Mouse (Mus musculus) MEL (cell line): ENCODE measurements around the gene Rbm14. TPM values are rescaled to one million over a fixed set of nuclear protein-coding genes. Genes with fewer than 3 reads are reported as not detected.

Source experiments
- DNase-seq: peaks from one replicate; pipeline ENCODE4 v3.0.0; 2011; ENCODE audit warnings: low read depth, low spot score
- H3K27ac ChIP-seq: 2 replicates; pipeline ENCODE4 v1.5.1; 2012; ENCODE audit warnings: low read depth, mild to moderate bottlenecking, control low read depth, low read length, moderate library complexity; ENCODE audit not compliant: control insufficient read depth
- H3K27me3 ChIP-seq, 2 experiments: fragments of 150-350 bp in 1 of 2; sonication (generic) in 1 of 2; 2 replicates each; pipeline ENCODE4 v1.6.1; 2012; ENCODE audit warnings: low read length in 2 of 2, mild to moderate bottlenecking in 2 of 2, improper control_type of control experiment in 1 of 2, moderate library complexity in 1 of 2; ENCODE audit not compliant: insufficient read depth in 2 of 2, control insufficient read depth in 1 of 2
- H3K36me3 ChIP-seq, 2 experiments: 2 replicates each; pipeline ENCODE4 v1.6.1; 2012 to 2014; ENCODE audit warnings: low read length in 2 of 2, improper control_type of control experiment in 1 of 2, inconsistent platforms in 1 of 2, mild to moderate bottlenecking in 1 of 2; ENCODE audit not compliant: insufficient read depth in 2 of 2, control insufficient read depth in 1 of 2
- H3K4me1 ChIP-seq, 2 experiments: fragments of 150-350 bp in 1 of 2; sonication (generic) in 1 of 2; 2 replicates each; pipeline ENCODE4 v1.6.1; 2012; ENCODE audit warnings: low read length in 2 of 2, improper control_type of control experiment in 1 of 2, mild to moderate bottlenecking in 1 of 2; ENCODE audit not compliant: insufficient read depth in 2 of 2, control insufficient read depth in 1 of 2
- H3K4me3 ChIP-seq, 2 experiments: fragments of 150-350 bp in 1 of 2; sonication (generic) in 1 of 2; 2 replicates each; pipeline ENCODE4 v1.5.1; 2012; ENCODE audit warnings: low read depth in 2 of 2, low read length in 2 of 2, mild to moderate bottlenecking in 2 of 2, moderate library complexity in 2 of 2, control low read depth in 1 of 2, improper control_type of control experiment in 1 of 2; ENCODE audit not compliant: control insufficient read depth in 1 of 2, insufficient read depth in 1 of 2
- H3K79me2 ChIP-seq: 2 replicates; pipeline ENCODE4 v1.6.1; 2012; ENCODE audit warnings: mild to moderate bottlenecking, low read length, moderate library complexity; ENCODE audit not compliant: control insufficient read depth, poor library complexity, insufficient read depth
- H3K9ac ChIP-seq: 2 replicates; pipeline ENCODE4 v1.6.1; 2012; ENCODE audit warnings: low read depth, mild to moderate bottlenecking, control low read depth, low read length, moderate library complexity; ENCODE audit not compliant: control insufficient read depth, poor library complexity, severe bottlenecking
- H3K9me3 ChIP-seq: fragments of 150-350 bp; sonication (generic); replicated peaks from 2 replicates; pipeline ENCODE4 v1.6.1; 2012; ENCODE audit warnings: mild to moderate bottlenecking, low read length, improper control_type of control experiment, moderate library complexity; ENCODE audit not compliant: insufficient read depth
- BHLHE40 ChIP-seq: IDR thresholded peaks from 2 replicates; pipeline ENCODE4 v1.6.1; 2012; ENCODE audit warnings: low read depth, mild to moderate bottlenecking, inconsistent platforms, low read length, improper control_type of control experiment, borderline replicate concordance
- CHD1 ChIP-seq: IDR thresholded peaks from 2 replicates; pipeline ENCODE4 v1.6.1; 2012; ENCODE audit warnings: low read depth, mild to moderate bottlenecking, inconsistent platforms, low read length, improper control_type of control experiment
- CHD2 ChIP-seq: IDR thresholded peaks from 2 replicates; pipeline ENCODE4 v1.6.1; 2011; ENCODE audit warnings: low read length, improper control_type of control experiment
- CTCF ChIP-seq, 3 experiments: IDR thresholded peaks in 2 of 3; conservative IDR thresholded peaks in 1 of 3; 2 replicates each; pipeline ENCODE4 v1.5.1; 2011 to 2012; ENCODE audit warnings: low read length in 3 of 3, low read depth in 2 of 3, mild to moderate bottlenecking in 2 of 3, improper control_type of control experiment in 1 of 3, inconsistent platforms in 1 of 3, mixed read lengths in 1 of 3, moderate library complexity in 1 of 3; ENCODE audit not compliant: control insufficient read depth in 1 of 3, insufficient read depth in 1 of 3, poor library complexity in 1 of 3, severe bottlenecking in 1 of 3
- E2F4 ChIP-seq: IDR thresholded peaks from 2 replicates; pipeline ENCODE4 v1.6.1; 2011; ENCODE audit warnings: low read depth, low read length, improper control_type of control experiment, borderline replicate concordance
- ELF1 ChIP-seq: IDR thresholded peaks from 2 replicates; pipeline ENCODE4 v1.6.1; 2014; ENCODE audit warnings: low read depth, mild to moderate bottlenecking, inconsistent platforms, low read length, improper control_type of control experiment, moderate library complexity
- EP300 ChIP-seq, 2 experiments: IDR thresholded peaks; 2 replicates each; pipeline ENCODE4 v1.6.1; 2011; ENCODE audit warnings: improper control_type of control experiment in 2 of 2, low read length in 2 of 2, low read depth in 1 of 2, mild to moderate bottlenecking in 1 of 2
- GATA1 ChIP-seq: IDR thresholded peaks from 2 replicates; pipeline ENCODE4 v1.6.1; 2011; ENCODE audit warnings: low read depth, low read length, improper control_type of control experiment
- HCFC1 ChIP-seq: IDR thresholded peaks from 2 replicates; pipeline ENCODE4 v1.6.1; 2012; ENCODE audit warnings: low read depth, mild to moderate bottlenecking, inconsistent platforms, low read length, improper control_type of control experiment, moderate library complexity
- JUND ChIP-seq: IDR thresholded peaks from 2 replicates; pipeline ENCODE4 v1.6.1; 2011; ENCODE audit warnings: low read depth, mild to moderate bottlenecking, improper control_type of control experiment, low read length
- KAT2A ChIP-seq: conservative IDR thresholded peaks from 2 replicates; pipeline ENCODE4 v1.6.1; 2012; ENCODE audit warnings: low read depth, low read length, improper control_type of control experiment, inconsistent platforms
- MAFK ChIP-seq: IDR thresholded peaks from 2 replicates; pipeline ENCODE4 v1.6.1; 2011; ENCODE audit warnings: low read depth, mild to moderate bottlenecking, low read length, improper control_type of control experiment, borderline replicate concordance
- MAZ ChIP-seq: IDR thresholded peaks from 2 replicates; pipeline ENCODE4 v1.6.1; 2012; ENCODE audit warnings: low read depth, mild to moderate bottlenecking, inconsistent platforms, low read length, improper control_type of control experiment
- MEF2A ChIP-seq: IDR thresholded peaks from 2 replicates; pipeline ENCODE4 v1.6.1; 2014; ENCODE audit warnings: low read depth, mild to moderate bottlenecking, inconsistent platforms, low read length, improper control_type of control experiment; ENCODE audit not compliant: poor library complexity, insufficient replicate concordance, severe bottlenecking; ENCODE audit errors: extremely low read depth
- MXI1 ChIP-seq: IDR thresholded peaks from 2 replicates; pipeline ENCODE4 v1.6.1; 2011; ENCODE audit warnings: mild to moderate bottlenecking, low read depth, low read length, improper control_type of control experiment
- MYC ChIP-seq: IDR thresholded peaks from 2 replicates; pipeline ENCODE4 v1.6.1; 2011; ENCODE audit warnings: low read depth, mild to moderate bottlenecking, low read length, improper control_type of control experiment, moderate library complexity
- NRF1 ChIP-seq: IDR thresholded peaks from 2 replicates; pipeline ENCODE4 v1.6.1; 2014; ENCODE audit warnings: low read depth, mild to moderate bottlenecking, inconsistent platforms, low read length, improper control_type of control experiment, moderate library complexity; ENCODE audit not compliant: poor library complexity, insufficient read depth, severe bottlenecking
- POLR2AphosphoS2 ChIP-seq: IDR thresholded peaks from 2 replicates; pipeline ENCODE4 v1.6.1; 2011; ENCODE audit warnings: low read length, improper control_type of control experiment
- POLR2AphosphoS5 ChIP-seq: IDR thresholded peaks from 2 replicates; pipeline ENCODE4 v1.6.1; 2012; ENCODE audit warnings: low read depth, borderline replicate concordance, mild to moderate bottlenecking, inconsistent platforms, low read length, moderate library complexity, mixed read lengths
- RAD21 ChIP-seq: IDR thresholded peaks from 2 replicates; pipeline ENCODE4 v1.6.1; 2011; ENCODE audit warnings: mild to moderate bottlenecking, low read depth, low read length, improper control_type of control experiment
- RCOR1 ChIP-seq: IDR thresholded peaks from 2 replicates; pipeline ENCODE4 v1.6.1; 2012; ENCODE audit warnings: low read depth, mild to moderate bottlenecking, inconsistent platforms, low read length, improper control_type of control experiment
- TAL1 ChIP-seq: IDR thresholded peaks from 2 replicates; pipeline ENCODE4 v1.6.1; 2012; ENCODE audit warnings: mild to moderate bottlenecking, inconsistent platforms, low read length, moderate library complexity, mixed read lengths
- TBP ChIP-seq: IDR thresholded peaks from 2 replicates; pipeline ENCODE4 v1.8.0; 2011; ENCODE audit warnings: low read depth, low read length, improper control_type of control experiment
- USF1 ChIP-seq: IDR thresholded peaks from 2 replicates; pipeline ENCODE4 v1.6.1; 2014; ENCODE audit warnings: low read depth, mild to moderate bottlenecking, inconsistent platforms, low read length, improper control_type of control experiment, moderate library complexity
- USF2 ChIP-seq, 2 experiments: IDR thresholded peaks; 2 replicates each; pipeline ENCODE4 v1.6.1; 2011 to 2012; ENCODE audit warnings: improper control_type of control experiment in 2 of 2, low read length in 2 of 2, borderline replicate concordance in 1 of 2, inconsistent platforms in 1 of 2, low read depth in 1 of 2, mild to moderate bottlenecking in 1 of 2; ENCODE audit not compliant: insufficient read depth in 1 of 2
- ZC3H11A ChIP-seq: IDR thresholded peaks from 2 replicates; pipeline ENCODE4 v1.6.1; 2012; ENCODE audit warnings: low read depth, mild to moderate bottlenecking, inconsistent platforms, low read length, improper control_type of control experiment
- ZKSCAN1 ChIP-seq: IDR thresholded peaks from 2 replicates; pipeline ENCODE4 v1.6.1; 2012; ENCODE audit warnings: low read depth, mild to moderate bottlenecking, inconsistent platforms, low read length, improper control_type of control experiment, moderate library complexity
- ZMIZ1 ChIP-seq: IDR thresholded peaks from 2 replicates; pipeline ENCODE4 v1.6.1; 2012; ENCODE audit warnings: low read depth, mild to moderate bottlenecking, inconsistent platforms, low read length, improper control_type of control experiment, moderate library complexity
- ZNF384 ChIP-seq: IDR thresholded peaks from 2 replicates; pipeline ENCODE4 v1.6.1; 2012; ENCODE audit warnings: low read depth, mild to moderate bottlenecking, inconsistent platforms, low read length, improper control_type of control experiment
- polyA plus RNA-seq, 2 experiments: library from polyadenylated mRNA; stranded (reverse) in 1 of 2; unstranded in 1 of 2; fragments of >175 nt in 1 of 2; fragments of >200 nt in 1 of 2; gene quantifications; 2 replicates each; pipeline versions ENCODE4 v1.2.1 to v1.2.4; 2012; ENCODE audit warnings: low replicate concordance in 2 of 2, low read depth in 1 of 2; ENCODE audit not compliant: insufficient read length in 2 of 2, insufficient read depth in 1 of 2, missing spikeins in 1 of 2
- total RNA-seq: library from RNA; depleted of rRNA; stranded (reverse); fragments of 300-350 nt; gene quantifications from 2 replicates; pipeline ENCODE4 v1.2.3, GENCODE M21; 2012

The Rbm14 gene
- total and polyA plus RNA-seq, 3 experiments = 44.7 to 82.3 TPM; not detected in 1

DNA sequence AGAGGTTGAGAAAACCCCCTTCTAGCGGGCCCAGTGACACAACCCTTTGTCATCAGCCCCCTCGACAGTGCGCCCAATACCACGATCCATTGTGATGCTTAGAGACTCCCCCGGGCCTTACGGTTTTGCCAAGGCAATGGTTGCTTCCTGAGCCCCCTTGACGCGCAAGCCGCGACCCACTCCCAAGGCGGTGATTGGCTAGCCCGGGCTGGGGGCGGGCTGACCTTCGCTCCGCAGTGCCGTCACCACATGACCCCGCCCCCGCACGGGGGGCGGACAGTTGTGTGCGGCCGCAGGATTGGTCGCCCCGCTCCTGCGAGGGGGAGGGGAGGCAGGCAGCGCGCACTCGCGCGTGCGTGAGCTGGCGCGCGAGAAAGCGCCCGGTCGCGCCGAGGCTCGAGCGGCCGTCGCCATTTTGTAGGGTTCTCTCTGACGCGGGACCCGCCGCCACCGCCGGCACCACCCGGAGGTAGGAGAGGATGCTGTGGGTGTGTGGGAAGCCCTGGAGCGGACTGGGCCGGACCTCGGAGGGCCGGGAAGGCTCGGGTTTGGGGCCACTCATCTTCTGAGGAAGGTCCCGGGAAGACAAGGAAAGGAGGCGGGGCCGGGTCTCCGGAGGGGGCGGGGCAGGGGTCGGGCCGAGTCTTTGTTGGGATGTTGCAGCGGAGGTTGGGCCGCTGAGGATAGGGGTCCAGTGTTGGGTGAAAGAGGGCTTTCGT lies 55.1 kb downstream of the Rbm14 start, which contains the start of gene Rbm4b (continued):
- TF ChIP-seq ZMIZ1 (peak; percentile 68), CHD2 (peak; percentile 66), CTCF (IDR thresholded peaks at IDR 0.05 in 2 of 3, conservative IDR thresholded peaks at IDR 0.05 in 1 of 3; ENCODE audit: control insufficient read depth in 1 of 3, insufficient read depth in 1 of 3, low read depth in 2 of 3, low read length in 3 of 3, poor library complexity in 1 of 3, severe bottlenecking in 1 of 3) (no peak), BHLHE40 (peak; percentile 44; the same call in 1 of the 2 replicates), MAZ (peak; percentile 79; the same call in 1 of the 2 replicates), MEF2A (no peak), POLR2AphosphoS5 (no peak), TBP (0 out of 2 replicates have a peak, but pooled peaks have one; percentile 9), NRF1 (peak; percentile 81)

GRCm38 (mm10) chr19:4755565-4756192 lies 55.8 kb downstream of the Rbm14 start:
- Histone ChIP-seq H3K27me3 (no peaks in the 10 kb centered on the region), H3K79me2 (peaks cover 7% of the 10 kb centered on the region), H3K9ac (peak overlapping the region; percentile 70), H3K4me1 (no peaks in the 10 kb centered on the region; a peak in 1 of 4 replicates), H3K27ac (peak overlapping the region; percentile 67), H3K4me3 (peak overlapping the region; percentile 70 to 87), H3K9me3 (no peaks in the 10 kb centered on the region), H3K36me3 (peaks cover 5 to 13% of the 10 kb centered on the region in 2 experiments; a peak in 3 of 4 replicates)
- peak; percentile 90 for DNase-seq
- no peak for TF ChIP-seq JUND
- TF ChIP-seq MXI1 = no peak; the same call in 1 of the 2 replicates
- no peak for TF ChIP-seq CHD1
- TF ChIP-seq GATA1 = peak; percentile 20; the same call in 1 of the 2 replicates
- no peak for TF ChIP-seq RCOR1
- no peak for TF ChIP-seq CHD2
- no peak for TF ChIP-seq KAT2A
- no peak for TF ChIP-seq MAZ
- no peak for TF ChIP-seq MAFK
- 0 out of 2 replicates have a peak, but pooled peaks have one; percentile 9 for TF ChIP-seq ELF1
- peak; percentile 96 for TF ChIP-seq ZC3H11A
- TF ChIP-seq ZNF384 = no peak
- no peak for TF ChIP-seq POLR2AphosphoS5
- TF ChIP-seq CTCF (IDR thresholded peaks at IDR 0.05 in 2 of 3, conservative IDR thresholded peaks at IDR 0.05 in 1 of 3; ENCODE audit: control insufficient read depth in 1 of 3, insufficient read depth in 1 of 3, low read depth in 2 of 3, low read length in 3 of 3, poor library complexity in 1 of 3, severe bottlenecking in 1 of 3) = peak; percentile 94 to 98 (median 94)
- TF ChIP-seq BHLHE40 = no peak
- no peak for TF ChIP-seq TAL1
- TF ChIP-seq ZKSCAN1 = no peak
- TF ChIP-seq E2F4 = no peak
- no peak for TF ChIP-seq USF1
- TF ChIP-seq MYC = peak; percentile 49; the same call in 1 of the 2 replicates
- TF ChIP-seq HCFC1 = peak; percentile 30; the same call in 1 of the 2 replicates
- peak; percentile 96 for TF ChIP-seq RAD21
- TF ChIP-seq POLR2AphosphoS2 = no peak
- TF ChIP-seq MEF2A = no peak
- no peak for TF ChIP-seq USF2 (IDR thresholded peaks at IDR 0.05; ENCODE audit: borderline replicate concordance in 1 of 2, insufficient read depth in 1 of 2, low read depth in 1 of 2, low read length in 2 of 2)
- TF ChIP-seq EP300 (IDR thresholded peaks at IDR 0.05; ENCODE audit: low read depth in 1 of 2, low read length in 2 of 2) = no peak
